29 mouse cellular contexts compared by ENCODE assay signal in genomic region chr11:44285961-44286360, GRCm38 (mm10).
A peak's percentile ranks its signal among the peaks of the same experiment; 100 is the strongest.
DNase-seq lines count a peak whose midpoint lies in the region; ATAC-seq and TF ChIP-seq lines count a peak whose summit lies in the region.
"Had no signal": no experiment of that assay in that cellular context is flagged by ENCODE, and none has a peak within 500 bp of the region (broad histone marks: within the 10 kb centered on the region; RNA-seq: fewer than 3 reads in every experiment).

No protein-coding gene starts in this region.

- ATAC-seq in stomach, postnatal 0 days (ENCODE audit: low FRiP score, low TSS enrichment): no peak
- no peak for ATAC-seq in forebrain, embryonic 14.5 days
- ATAC-seq: activated CD4-positive, CD25-positive, alpha-beta regulatory T cell, adult 4 months; CD4-positive, CD25-positive, alpha-beta regulatory T cell, adult 4 months; forebrain, embryonic 15.5 days; forebrain, postnatal 0 days; Patski had no signal

- no peak for TF ChIP-seq CTCF in stomach, postnatal 0 days (IDR thresholded peaks at IDR 0.05; ENCODE audit: low read depth)

- DNase-seq in adrenal gland, adult 2 months: peak; percentile 34
- DNase-seq in adrenal gland, postnatal 4 days (ENCODE audit: low spot score in 2 of 2): no peak
- peak; percentile 19 for DNase-seq in adrenal gland, adult 8-10 months
- peak; percentile 12 for DNase-seq in adrenal gland, postnatal 14 days
- DNase-seq in adrenal gland, postnatal 36 days: peak; percentile 22 to 25
- DNase-seq in spleen, postnatal 10 days (ENCODE audit: low spot score in 2 of 2): no peak
- DNase-seq in stomach, postnatal 0 days (ENCODE audit: low spot score): no peak
- DNase-seq in forebrain, embryonic 14.5 days (ENCODE audit: low spot score): no peak
- DNase-seq: B cell, adult 2 months; cerebellum, adult 11 months; cerebellum, adult 18-20 months; cerebellum, adult 8-10 months; cerebellum, adult 9-11 months; cerebellum, postnatal 14 days; cerebellum, postnatal 36 days; embryo, embryonic 11 days; forebrain, postnatal 0 days; gastrocnemius, adult 2 months had no signal

- no peaks in the 10 kb centered on the region for H3K4me1 ChIP-seq in stomach, postnatal 0 days (replicated peaks; ENCODE audit: control insufficient read depth, insufficient read depth)
- H3K4me1 ChIP-seq in forebrain, embryonic 14.5 days (ENCODE audit: control insufficient read depth, insufficient read depth, low read length): no peaks in the 10 kb centered on the region
- H3K4me1 ChIP-seq: embryonic facial prominence, embryonic 13.5 days; embryonic facial prominence, embryonic 15.5 days; forebrain, embryonic 10.5 days; forebrain, embryonic 12.5 days; forebrain, embryonic 15.5 days had no signal

- WGBS in stomach, postnatal 0 days: 95% methylated on average over 2 of the region's 2 CpGs
- WGBS in forebrain, embryonic 14.5 days: 83% methylated on average over 2 of the region's 2 CpGs

- no peak overlapping the region for H3K4me3 ChIP-seq in stomach, postnatal 0 days (ENCODE audit: low read depth, low read length)
- H3K4me3 ChIP-seq in forebrain, embryonic 14.5 days (ENCODE audit: low read depth, low read length): no peak overlapping the region
- H3K4me3 ChIP-seq: embryonic facial prominence, embryonic 13.5 days; embryonic facial prominence, embryonic 15.5 days; erythroblast, embryonic 14.5 days; forebrain, embryonic 10.5 days; forebrain, embryonic 12.5 days; forebrain, embryonic 15.5 days; gastrocnemius, adult 2 months had no signal

- no peak overlapping the region for H3K9ac ChIP-seq in stomach, postnatal 0 days (ENCODE audit: low read length)
- H3K9ac ChIP-seq in forebrain, embryonic 14.5 days (ENCODE audit: low read length): no peak overlapping the region
- H3K9ac ChIP-seq: embryonic facial prominence, embryonic 13.5 days; embryonic facial prominence, embryonic 15.5 days; forebrain, embryonic 12.5 days; forebrain, embryonic 15.5 days; forebrain, postnatal 0 days had no signal

- no peak overlapping the region for H3K4me2 ChIP-seq in stomach, postnatal 0 days (replicated peaks; ENCODE audit: low read depth)
- H3K4me2 ChIP-seq in forebrain, embryonic 14.5 days (ENCODE audit: low read length): no peak overlapping the region
- H3K4me2 ChIP-seq: embryonic facial prominence, embryonic 13.5 days; embryonic facial prominence, embryonic 15.5 days; forebrain, embryonic 12.5 days; forebrain, embryonic 15.5 days had no signal

- no peak for TF ChIP-seq EP300 in stomach, postnatal 0 days (optimal IDR thresholded peaks at IDR 0.05)

- no peaks in the 10 kb centered on the region for H3K36me3 ChIP-seq in stomach, postnatal 0 days (ENCODE audit: control insufficient read depth, insufficient read depth, low read length)
- H3K36me3 ChIP-seq in forebrain, embryonic 14.5 days (ENCODE audit: control insufficient read depth, insufficient read depth, low read length): no peaks in the 10 kb centered on the region
- H3K36me3 ChIP-seq: embryonic facial prominence, embryonic 13.5 days; embryonic facial prominence, embryonic 15.5 days; forebrain, embryonic 10.5 days; forebrain, embryonic 12.5 days; forebrain, embryonic 15.5 days; G1E had no signal

- no peaks in the 10 kb centered on the region for H3K27me3 ChIP-seq in stomach, postnatal 0 days (ENCODE audit: control insufficient read depth, insufficient read depth, low read length)
- H3K27me3 ChIP-seq in forebrain, embryonic 14.5 days (replicated peaks; ENCODE audit: control insufficient read depth, insufficient read depth, low read length): no peaks in the 10 kb centered on the region
- H3K27me3 ChIP-seq: CH12.LX; embryonic facial prominence, embryonic 13.5 days; embryonic facial prominence, embryonic 15.5 days; forebrain, embryonic 12.5 days; forebrain, embryonic 15.5 days; Patski had no signal

- H3K27ac ChIP-seq in stomach, postnatal 0 days (replicated peaks): no peak overlapping the region
- no peak overlapping the region for H3K27ac ChIP-seq in forebrain, embryonic 14.5 days (ENCODE audit: low read depth, low read length)
- H3K27ac ChIP-seq: embryonic facial prominence, embryonic 13.5 days; embryonic facial prominence, embryonic 15.5 days; forebrain, embryonic 10.5 days; forebrain, embryonic 12.5 days; forebrain, embryonic 15.5 days; gastrocnemius, adult 2 months had no signal

- no peaks in the 10 kb centered on the region for H3K9me3 ChIP-seq in stomach, postnatal 0 days (ENCODE audit: control insufficient read depth, low read length)
- no peaks in the 10 kb centered on the region for H3K9me3 ChIP-seq in forebrain, embryonic 14.5 days (replicated peaks; ENCODE audit: control insufficient read depth, low read length)
- H3K9me3 ChIP-seq: embryonic facial prominence, embryonic 13.5 days; embryonic facial prominence, embryonic 15.5 days; forebrain, embryonic 10.5 days; forebrain, embryonic 12.5 days; forebrain, embryonic 15.5 days; G1E had no signal

Comparison
In these comparisons a context has a peak if more than half of its experiments do, and no peak if none do; other contexts are left out.
1. DNase-seq: peak in adrenal gland, adult 2 months (single experiment), adrenal gland, adult 8-10 months (single experiment), adrenal gland, postnatal 14 days (single experiment) and adrenal gland, postnatal 36 days (2 of 2); none in adrenal gland, postnatal 4 days (0 of 2), spleen, postnatal 10 days (0 of 2), stomach, postnatal 0 days (single experiment) and forebrain, embryonic 14.5 days (single experiment).